Mouse (Mus musculus) liver, postnatal 0 days (tissue): ENCODE measurements around the gene Dpf1. TPM values are rescaled to one million over a fixed set of nuclear protein-coding genes. Genes with fewer than 3 reads are reported as not detected.

Source experiments
- ATAC-seq: fragments of 200-750 bp; cut with Nextera tagmentation; 2 replicates; pipeline ENCODE4 v1.8.0; 2017; ENCODE audit warnings: mild to moderate bottlenecking, moderate library complexity
- DNase-seq: peaks from one replicate; pipeline ENCODE4 v3.0.0-alpha.2; 2016
- H3K27ac ChIP-seq: fragments of 300-500 bp; sonication (generic); 2 replicates; pipeline ENCODE4 v1.5.1; 2014; ENCODE audit warnings: antibody characterized with exemption, moderate library complexity, mild to moderate bottlenecking, low read depth
- H3K27me3 ChIP-seq: fragments of 300-500 bp; sonication (generic); 2 replicates; pipeline ENCODE4 v1.6.1; 2014; ENCODE audit warnings: low read length, control low read depth, mixed read lengths; ENCODE audit not compliant: insufficient read depth
- H3K36me3 ChIP-seq: fragments of 300-500 bp; sonication (generic); replicated peaks from 2 replicates; pipeline ENCODE4 v1.6.1; 2014; ENCODE audit warnings: mild to moderate bottlenecking, control low read depth, low read length, moderate library complexity, mixed read lengths; ENCODE audit not compliant: insufficient read depth
- H3K4me1 ChIP-seq: fragments of 300-500 bp; sonication (generic); 2 replicates; pipeline ENCODE4 v1.6.1; 2014; ENCODE audit warnings: antibody characterized with exemption, mild to moderate bottlenecking, control low read depth; ENCODE audit not compliant: insufficient read depth
- H3K4me2 ChIP-seq: fragments of 300-500 bp; sonication (generic); 2 replicates; pipeline ENCODE4 v1.6.1; 2014; ENCODE audit warnings: low read depth, mild to moderate bottlenecking, low read length, moderate library complexity, mixed read lengths
- H3K4me3 ChIP-seq: fragments of 300-500 bp; sonication (generic); 2 replicates; pipeline ENCODE4 v1.5.1; 2014; ENCODE audit warnings: low read depth, low read length
- H3K9ac ChIP-seq: fragments of 300-500 bp; sonication (generic); replicated peaks from 2 replicates; pipeline ENCODE4 v1.6.1; 2014; ENCODE audit warnings: mild to moderate bottlenecking, moderate library complexity
- H3K9me3 ChIP-seq: fragments of 300-500 bp; sonication (generic); 2 replicates; pipeline ENCODE4 v1.6.1; 2016; ENCODE audit warnings: mild to moderate bottlenecking, control low read depth, low read length, mixed read lengths
- CTCF ChIP-seq: sonication (generic); IDR thresholded peaks from 2 replicates; pipeline ENCODE4 v1.5.1; 2016; ENCODE audit warnings: antibody characterized with exemption, low read depth
- EP300 ChIP-seq: IDR thresholded peaks from 2 replicates; pipeline ENCODE4 v1.6.1; 2016; ENCODE audit warnings: antibody characterized with exemption, low read depth, mild to moderate bottlenecking
- WGBS: fragments of 180-500 bp; shearing (Covaris S2); extraction: QIAGEN DNeasy Blood & Tissue Kit; methylation state at CpG from one replicate; pipeline ENCODE4 v1.1.7; 2014; ENCODE audit not compliant: insufficient replicate concordance; 5-methylcytosine and 5-hydroxymethylcytosine counted together
- polyA plus RNA-seq: library from polyadenylated mRNA; unstranded; fragments of >200 nt; fragmentation: Nextera tagmentation; extraction: Ambion mirVana; gene quantifications from 2 replicates; pipeline ENCODE4 v1.2.1, GENCODE M21; 2015

Gene Dpf1
- polyA plus RNA-seq, 1 experiment from 2014 or later: 0.63 TPM

- no peak overlapping the region for H3K9ac ChIP-seq
- no peak overlapping the region for H3K4me2 ChIP-seq
- H3K4me3 ChIP-seq: no peak overlapping the region
- H3K4me1 ChIP-seq: peaks cover 22% of the 10 kb centered on the region
- no peak for TF ChIP-seq CTCF
- no peak for TF ChIP-seq EP300
- DNase-seq (no peak), ATAC-seq (no peak)
- WGBS: 44% methylated on average over 7 of the region's 7 CpGs
- H3K9me3 ChIP-seq: no peaks in the 10 kb centered on the region
- no peak overlapping the region for H3K27ac ChIP-seq
- H3K27me3 ChIP-seq: 0 out of 2 replicates have a peak, but pooled peaks cover 7% of the 10 kb centered on the region
- no peaks in the 10 kb centered on the region for H3K36me3 ChIP-seq
These were observed 11.9 kb upstream of the Dpf1 start for GRCm38 (mm10) chr7:29291616-29292457.

- H3K4me2 ChIP-seq: no peak overlapping the region
These were observed 11.2 kb upstream of the Dpf1 start for GRCm38 (mm10) chr7:29292458-29293098.

GRCm38 (mm10) chr7:29293131-29294065 lies 10.4 kb upstream of the Dpf1 start:
- TF ChIP-seq CTCF: no peak
- no peak for TF ChIP-seq EP300
- H3K36me3 ChIP-seq: no peaks in the 10 kb centered on the region
- H3K27me3 ChIP-seq: 0 out of 2 replicates have a peak, but pooled peaks cover 7% of the 10 kb centered on the region
- WGBS: 72% methylated on average over 19 of the region's 19 CpGs
- ATAC-seq: no peak
- no peak for DNase-seq
- H3K4me1 ChIP-seq: peaks cover 22% of the 10 kb centered on the region
- H3K9me3 ChIP-seq: no peaks in the 10 kb centered on the region
- H3K9ac ChIP-seq: no peak overlapping the region
- H3K27ac ChIP-seq: no peak overlapping the region
- no peak overlapping the region for H3K4me2 ChIP-seq
- no peak overlapping the region for H3K4me3 ChIP-seq

More at GRCm38 (mm10) chr7:29292458-29293098, 11.2 kb upstream of the Dpf1 start:
- peaks cover 22% of the 10 kb centered on the region for H3K4me1 ChIP-seq
- 0 out of 2 replicates have a peak, but pooled peaks cover 7% of the 10 kb centered on the region for H3K27me3 ChIP-seq
- H3K36me3 ChIP-seq: no peaks in the 10 kb centered on the region
- no peak overlapping the region for H3K4me3 ChIP-seq
- no peak for DNase-seq
- TF ChIP-seq CTCF: no peak
- H3K27ac ChIP-seq: no peak overlapping the region
- no peaks in the 10 kb centered on the region for H3K9me3 ChIP-seq
- no peak for ATAC-seq
- no peak overlapping the region for H3K9ac ChIP-seq
- WGBS: 36% methylated on average over 8 of the region's 8 CpGs

GRCm38 (mm10) chr7:29294111-29294761 lies 9.5 kb upstream of the Dpf1 start:
- TF ChIP-seq EP300 (no peak), CTCF (no peak)
- Histone ChIP-seq H3K4me3 (no peak overlapping the region), H3K4me1 (peaks cover 15% of the 10 kb centered on the region), H3K9ac (no peak overlapping the region), H3K36me3 (no peaks in the 10 kb centered on the region), H3K27me3 (0 out of 2 replicates have a peak, but pooled peaks cover 7% of the 10 kb centered on the region), H3K4me2 (no peak overlapping the region), H3K27ac (no peak overlapping the region), H3K9me3 (no peaks in the 10 kb centered on the region)
- ATAC-seq: no peak
- WGBS: 75% methylated on average over 13 of the region's 13 CpGs
- DNase-seq: no peak

GRCm38 (mm10) chr7:29295861-29296647 lies 7.7 kb upstream of the Dpf1 start:
- no peak for ATAC-seq
- Histone ChIP-seq H3K36me3 (no peaks in the 10 kb centered on the region), H3K27ac (no peak overlapping the region), H3K27me3 (no peaks in the 10 kb centered on the region), H3K4me2 (no peak overlapping the region), H3K4me1 (peaks cover 7% of the 10 kb centered on the region), H3K9me3 (no peaks in the 10 kb centered on the region), H3K9ac (no peak overlapping the region), H3K4me3 (no peak overlapping the region)
- no peak for DNase-seq
- TF ChIP-seq CTCF (no peak), EP300 (no peak)
- WGBS: 76% methylated on average over 24 of the region's 24 CpGs
